Mouse (Mus musculus) lung, postnatal 0 days (tissue): ENCODE measurements around the gene Zfhx2.

Experiments used
- CTCF ChIP-seq: IDR thresholded peaks from 2 replicates; pipeline ENCODE4 v1.5.1; 2016; ENCODE audit warnings: antibody characterized with exemption, mild to moderate bottlenecking
- EP300 ChIP-seq: IDR thresholded peaks from 2 replicates; pipeline ENCODE4 v1.6.1; 2016; ENCODE audit warnings: antibody characterized with exemption, mild to moderate bottlenecking, control low read depth

GRCm38 (mm10) chr14:55074416-55074815 is 17.7 kb downstream of the Zfhx2 start:
- no peak for TF ChIP-seq CTCF
- no peak for TF ChIP-seq EP300
